Mouse (Mus musculus) frontal cortex, postnatal 36 days (tissue): ENCODE data around the gene Jakmip3.

Experiments used
- DNase-seq, 2 experiments: peaks; one replicate each; pipeline ENCODE4 v3.0.0; 2022; ENCODE audit warnings: low spot score in 2 of 2

Gene Jakmip3

DNA sequence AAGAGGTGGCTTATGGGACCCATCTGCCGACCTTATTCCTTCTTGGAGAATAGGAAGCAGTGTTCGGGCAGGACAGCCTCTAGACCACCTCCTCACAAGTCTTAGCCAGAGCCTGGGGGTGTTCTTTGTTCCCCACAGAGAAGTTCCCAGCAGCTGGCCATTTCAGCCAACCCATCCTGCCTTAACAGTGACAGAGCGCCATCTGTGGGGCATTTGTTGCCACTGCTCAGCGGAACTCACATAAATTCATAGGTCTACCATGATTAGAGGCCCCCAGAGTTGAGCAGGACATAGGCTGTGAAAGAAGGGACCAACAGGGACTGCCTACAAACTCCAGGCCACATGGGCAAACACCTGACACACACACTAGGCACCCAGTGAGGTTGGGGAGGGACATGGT, 122.9 kb downstream of the Jakmip3 start:
- DNase-seq, result no peak

- DNase-seq, result peak; percentile 84 to 87
These were observed 127.7 kb downstream of the Jakmip3 start for GRCm38 (mm10) chr7:139068182-139068623.

DNA sequence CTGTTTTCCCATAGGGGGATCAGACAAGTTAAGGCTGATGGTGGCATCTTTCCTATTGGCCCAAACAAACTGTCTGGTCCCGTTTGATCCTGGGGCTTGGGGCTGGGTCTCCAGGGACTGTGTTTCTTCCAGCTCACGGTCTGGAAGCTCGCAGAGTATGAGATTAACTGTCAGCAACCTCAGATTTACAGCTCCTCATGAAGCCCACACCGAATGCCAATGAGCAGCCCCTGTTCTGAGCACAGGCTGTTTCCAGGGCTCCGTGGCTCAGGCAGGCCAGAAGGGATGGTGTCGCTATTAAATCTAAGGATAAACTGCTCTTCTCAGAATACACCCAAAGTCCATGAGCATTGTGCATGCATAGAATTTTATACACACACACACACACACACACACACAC, 133.7 kb downstream of the Jakmip3 start:
- DNase-seq, result no peak

DNA sequence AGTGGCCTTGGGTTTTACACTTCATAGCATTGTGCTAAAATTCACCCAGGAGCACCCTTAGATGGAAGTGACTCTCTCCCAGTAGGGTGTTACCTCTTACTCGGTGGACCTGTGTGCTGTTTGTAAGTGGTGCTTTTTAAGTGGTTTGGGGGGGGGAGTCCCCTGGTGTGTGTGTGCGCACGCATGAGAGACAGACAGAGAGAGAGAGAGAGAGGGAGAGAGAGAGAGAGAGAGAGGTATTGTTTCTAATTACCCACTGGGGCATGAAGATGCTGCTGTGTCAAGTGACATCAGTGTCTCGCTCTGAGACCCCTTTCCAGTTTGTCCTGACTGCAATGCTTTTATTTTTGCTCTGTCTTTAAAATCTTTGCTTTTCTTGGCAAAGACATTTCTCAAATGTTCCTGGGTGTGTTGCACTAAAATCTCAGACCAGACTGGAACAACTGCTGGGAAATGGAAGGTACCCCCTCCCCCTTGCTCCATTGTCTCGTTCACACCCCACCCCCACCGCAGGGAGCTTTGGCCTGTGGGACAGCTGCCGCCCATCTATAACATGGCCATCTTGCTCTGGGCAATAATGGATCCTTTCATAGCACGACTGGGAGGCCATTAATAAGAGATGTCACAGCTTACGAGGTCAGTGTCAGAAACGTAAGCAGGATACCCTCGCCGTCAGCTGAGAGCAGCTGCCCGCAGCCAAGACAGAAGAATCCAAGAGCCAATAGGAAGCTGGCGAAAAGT, 134.7 kb downstream of the Jakmip3 start:
- DNase-seq, result no peak

- no peak for DNase-seq
These were observed 136.8 kb downstream of the Jakmip3 start for GRCm38 (mm10) chr7:139077283-139077682.

DNA sequence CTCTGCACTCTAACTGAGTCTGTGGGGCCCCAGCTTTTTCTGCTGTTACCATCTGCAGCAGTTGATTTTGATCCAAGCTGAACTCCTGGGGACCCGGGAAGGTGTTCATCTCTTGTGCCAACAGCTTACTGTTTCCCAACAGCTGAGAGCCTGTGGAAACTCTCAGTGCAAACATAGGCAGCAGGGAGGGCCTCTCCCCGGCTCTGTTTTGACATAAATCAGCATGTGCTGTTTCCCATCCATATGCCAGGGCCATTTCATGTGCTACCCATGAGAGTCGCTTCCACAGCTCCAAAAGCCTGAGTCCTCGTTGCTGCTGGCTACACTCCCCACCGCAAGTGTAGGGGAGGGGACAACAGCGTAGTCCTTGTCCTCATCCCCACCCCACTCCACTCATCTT, 137.7 kb downstream of the Jakmip3 start:
- DNase-seq, result no peak

- DNase-seq, result no peak
These were observed 138.6 kb downstream of the Jakmip3 start for GRCm38 (mm10) chr7:139079141-139079540.

DNA sequence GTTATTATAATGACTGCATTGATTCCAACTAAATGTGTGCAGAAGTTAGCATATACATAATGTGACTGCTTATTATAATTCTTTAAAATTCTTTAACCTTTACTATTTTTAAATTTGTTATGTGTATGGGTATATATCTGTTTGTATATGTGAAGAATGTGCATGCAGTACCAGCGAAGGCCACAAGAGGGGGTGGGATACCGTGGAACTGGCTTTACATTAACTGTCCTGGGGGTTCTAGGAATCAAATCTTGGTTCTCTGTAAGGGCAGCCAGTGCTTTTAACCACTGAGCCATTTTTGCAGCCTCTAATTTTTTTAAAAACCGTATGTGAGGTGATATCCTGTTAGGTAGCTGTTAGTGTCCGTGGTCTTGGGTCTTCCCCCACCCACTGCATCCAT, 140.2 kb downstream of the Jakmip3 start:
- no peak for DNase-seq

- no peak for DNase-seq
These were observed 140.6 kb downstream of the Jakmip3 start for GRCm38 (mm10) chr7:139081158-139081557.

DNA sequence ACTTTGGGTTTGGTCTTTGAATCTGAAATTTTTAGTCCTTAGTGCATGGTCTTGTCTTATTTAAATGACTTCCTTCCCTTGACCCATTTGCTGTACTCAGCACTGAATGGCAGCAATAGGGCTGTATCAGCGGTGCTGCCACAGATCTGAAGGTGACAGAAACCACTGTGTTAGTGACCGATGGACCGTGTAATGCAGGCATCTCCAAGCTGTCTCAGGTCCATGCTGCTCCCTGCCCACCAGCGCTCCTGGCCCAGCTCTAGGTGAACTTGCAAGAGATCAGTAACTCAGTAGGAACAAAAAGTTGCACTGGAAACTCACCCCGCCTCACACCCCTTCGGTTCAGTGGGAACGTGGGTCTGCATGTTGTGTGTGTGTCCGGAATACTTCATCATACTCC, 141.8 kb downstream of the Jakmip3 start:
- DNase-seq, result no peak

DNA sequence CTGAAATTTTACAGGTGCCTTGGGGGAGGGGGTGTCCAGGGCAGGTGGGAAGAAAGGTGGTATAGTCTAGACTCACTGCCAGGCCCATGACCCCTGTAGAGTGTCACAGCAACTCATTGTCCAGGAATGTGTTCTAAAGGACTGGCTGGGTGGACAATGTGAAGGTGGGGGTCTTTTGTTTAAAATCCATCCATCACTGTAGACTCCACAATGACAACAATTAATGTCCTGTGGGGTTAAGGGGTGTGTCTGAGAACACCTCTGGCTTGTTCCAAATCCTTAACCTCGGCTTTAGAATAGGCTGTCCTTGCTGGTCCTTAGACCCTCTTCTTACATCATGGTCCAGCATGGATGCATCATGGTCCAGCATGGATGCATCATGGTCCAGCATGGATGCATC, 143.8 kb downstream of the Jakmip3 start:
- DNase-seq, result no peak

DNA sequence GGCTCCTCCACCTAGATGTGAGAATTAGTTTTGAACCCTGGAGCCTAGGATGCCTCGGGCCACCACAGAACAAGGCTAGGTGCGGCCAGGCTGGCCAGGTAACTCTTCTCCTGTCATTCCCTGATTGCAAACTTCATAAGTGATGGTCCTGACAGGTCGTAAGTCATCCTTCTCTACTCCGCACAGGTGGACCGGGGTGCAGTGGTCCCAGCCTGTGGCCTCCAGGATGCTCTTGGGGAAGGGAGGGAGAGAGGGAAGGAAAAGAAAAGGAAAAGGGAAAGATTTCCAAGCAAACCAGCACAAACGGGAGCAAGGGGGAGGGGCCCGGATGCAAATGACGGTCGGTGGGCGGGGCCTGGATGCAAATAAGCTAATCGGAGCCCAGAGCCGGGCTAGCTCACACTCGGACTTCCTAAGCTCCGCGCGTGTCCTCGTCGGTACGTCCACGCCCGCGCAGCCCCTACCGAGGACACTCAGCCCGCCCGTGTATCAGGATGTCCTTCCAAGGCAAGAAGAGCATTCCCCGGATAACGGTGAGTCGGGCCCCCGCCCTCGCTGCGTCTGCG, 145.2 kb downstream of the Jakmip3 start, which contains the start of gene Dpysl4:
Gene Dpysl4, plus strand, starts transcription at position 373 of the 566 bp plus-strand sequence.
- DNase-seq, result peak; percentile 87 to 93

DNA sequence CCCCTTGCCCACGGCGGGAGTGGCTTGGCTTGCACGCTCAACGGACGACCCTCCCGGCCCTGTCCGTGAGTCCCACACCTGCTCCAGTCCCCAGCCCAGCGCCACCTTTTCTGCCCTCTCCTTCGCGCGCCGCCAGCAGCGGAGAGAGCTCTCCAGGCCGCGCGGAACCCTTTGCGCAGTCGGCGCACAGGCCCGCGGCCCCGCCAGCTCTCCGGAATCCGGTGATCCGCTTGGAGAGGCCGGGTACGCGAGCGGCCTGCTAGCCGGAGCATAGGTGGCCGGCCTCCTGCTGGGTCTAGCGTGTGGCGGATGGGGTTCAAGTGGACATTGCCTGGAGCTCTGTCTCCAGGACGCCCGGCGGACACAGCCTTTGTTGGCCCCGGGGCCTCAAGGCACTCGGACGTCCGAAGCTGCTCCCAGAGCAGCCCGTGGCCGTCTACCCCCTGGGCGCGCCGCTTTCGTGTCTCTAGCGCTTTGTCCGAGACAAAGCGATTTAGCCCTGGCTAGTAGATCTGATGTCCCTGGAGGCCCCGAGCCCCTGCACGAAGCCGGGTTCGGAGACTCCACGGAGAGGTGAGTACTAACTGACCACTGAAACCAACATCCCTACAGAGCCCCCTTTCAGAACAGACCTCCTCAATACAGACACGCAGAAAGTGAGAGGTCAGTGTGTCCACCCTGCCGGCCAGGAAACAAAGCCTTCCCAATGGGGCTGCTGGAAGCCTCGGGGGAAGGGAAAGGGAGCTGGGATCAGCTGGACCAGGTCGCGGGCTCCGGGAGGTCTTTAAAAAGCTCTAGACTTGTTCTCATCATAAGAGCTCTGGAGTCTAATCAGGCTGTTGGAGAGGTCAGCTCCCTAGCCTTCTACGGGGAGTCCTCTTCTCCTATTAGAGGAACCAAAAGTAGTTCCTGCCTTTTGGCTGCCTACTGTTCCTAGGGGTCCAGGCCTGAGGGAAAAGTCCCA, 145.9 kb downstream of the Jakmip3 start:
- no peak for DNase-seq

DNA sequence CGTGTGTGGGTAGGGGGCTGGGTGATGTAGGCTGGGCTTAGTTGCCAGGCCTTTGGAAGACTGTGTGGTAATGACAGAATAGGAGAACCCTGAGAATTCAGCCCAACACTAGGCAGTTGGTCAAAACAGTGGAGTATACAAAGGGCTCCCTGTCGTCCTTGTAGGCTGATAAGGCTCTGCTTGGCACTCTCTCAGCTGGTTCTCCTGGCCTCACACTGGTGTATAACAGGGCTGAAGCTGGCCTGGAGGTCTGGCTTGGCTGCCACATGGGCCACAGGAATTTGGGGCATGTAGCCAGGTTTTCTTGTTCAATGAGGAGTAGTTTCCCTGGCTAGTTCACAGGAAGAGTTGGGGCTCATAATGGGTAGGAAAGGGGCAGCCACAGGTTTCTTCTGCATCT, 147.3 kb downstream of the Jakmip3 start:
- DNase-seq, result no peak

DNA sequence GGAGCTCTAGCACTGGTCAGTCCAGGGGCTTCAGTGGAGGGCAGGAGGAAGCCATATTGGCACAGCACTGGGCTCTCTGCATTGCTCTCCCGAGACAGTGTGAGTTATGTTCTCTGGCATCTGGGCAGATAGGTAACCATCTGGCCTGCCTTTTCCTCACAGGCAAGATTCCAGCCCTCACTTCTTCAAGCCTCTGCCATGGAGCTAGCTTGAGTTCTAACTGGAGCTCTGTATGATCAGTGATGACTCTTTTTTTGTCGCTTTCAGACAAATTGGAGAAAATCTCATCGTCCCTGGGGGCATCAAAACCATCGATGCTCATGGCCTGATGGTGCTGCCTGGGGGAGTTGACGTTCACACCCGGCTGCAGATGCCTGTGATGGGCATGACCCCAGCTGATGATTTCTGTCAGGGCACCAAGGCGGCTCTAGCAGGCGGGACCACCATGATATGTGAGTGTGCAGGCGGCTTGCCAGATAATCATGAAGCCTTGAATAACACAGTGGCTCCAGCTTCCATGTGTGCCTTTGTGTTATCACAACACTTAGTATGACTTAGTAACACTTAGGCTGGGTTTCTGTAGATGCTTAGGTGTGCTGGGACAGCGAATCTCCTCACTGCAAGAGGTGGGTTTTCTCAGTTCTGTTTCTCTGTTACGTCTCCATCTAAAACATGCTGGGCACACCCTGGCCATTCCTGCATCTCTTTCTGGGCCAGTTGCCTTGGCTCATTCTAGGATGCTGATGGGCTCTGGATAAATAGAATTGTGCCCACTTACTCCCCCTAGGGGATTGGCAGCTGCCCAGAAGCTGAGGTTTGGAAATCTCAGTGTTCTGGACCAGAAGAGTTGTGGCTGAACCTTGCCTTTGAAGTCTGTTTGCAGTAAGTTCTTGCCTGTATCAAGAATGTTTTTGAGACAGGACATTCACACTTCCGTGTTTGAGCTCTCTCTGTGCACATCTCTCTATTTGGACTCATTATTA, 149.7 kb downstream of the Jakmip3 start:
- DNase-seq, result peak in 1 of 2 experiments; percentile 72

DNA sequence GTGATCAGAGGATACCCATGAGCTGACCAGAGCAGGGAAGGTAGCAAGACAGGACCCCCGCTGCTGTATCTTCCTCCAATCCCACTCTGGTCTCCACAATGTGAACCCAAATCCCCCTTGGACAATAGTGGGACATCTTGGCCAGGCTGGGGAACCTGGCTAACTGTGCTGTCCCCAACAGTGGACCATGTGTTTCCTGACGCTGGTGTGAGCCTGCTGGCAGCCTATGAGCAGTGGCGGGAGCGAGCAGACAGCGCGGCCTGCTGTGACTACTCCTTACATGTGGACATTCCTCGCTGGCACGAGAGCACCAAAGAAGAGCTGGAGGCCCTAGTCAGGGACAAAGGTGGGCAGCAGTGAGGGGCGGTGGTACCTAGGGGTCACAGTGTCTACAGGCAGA, 151.2 kb downstream of the Jakmip3 start:
- DNase-seq, result no peak

GRCm38 (mm10) chr7:139092676-139093075, 152.1 kb downstream of the Jakmip3 start:
- DNase-seq, result no peak

DNA sequence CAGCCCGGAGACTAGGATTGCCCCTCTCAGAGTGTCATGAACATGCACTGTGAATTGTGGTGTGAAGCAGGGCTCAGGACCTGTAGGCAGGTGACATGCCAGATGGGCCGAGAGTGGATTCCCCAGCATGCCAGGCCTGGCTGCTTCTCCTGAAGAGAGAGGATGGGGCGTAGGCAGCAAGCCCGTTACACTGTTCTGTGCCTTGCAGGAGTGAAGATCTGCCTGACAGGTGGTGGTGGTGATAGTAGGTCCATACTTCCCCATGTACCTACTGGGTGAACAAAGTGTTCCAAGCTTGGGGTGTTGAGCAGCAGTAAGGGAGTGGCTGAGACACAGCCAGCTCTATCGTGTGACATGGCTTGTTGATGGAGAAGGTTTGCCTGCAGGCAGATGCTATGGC, 152.6 kb downstream of the Jakmip3 start:
- DNase-seq, result peak in 1 of 2 experiments; percentile 43

- no peak for DNase-seq
These were observed 153.3 kb downstream of the Jakmip3 start for GRCm38 (mm10) chr7:139093781-139094180.

- DNase-seq, result no peak
These were observed 154.2 kb downstream of the Jakmip3 start for GRCm38 (mm10) chr7:139094761-139095160.

DNA sequence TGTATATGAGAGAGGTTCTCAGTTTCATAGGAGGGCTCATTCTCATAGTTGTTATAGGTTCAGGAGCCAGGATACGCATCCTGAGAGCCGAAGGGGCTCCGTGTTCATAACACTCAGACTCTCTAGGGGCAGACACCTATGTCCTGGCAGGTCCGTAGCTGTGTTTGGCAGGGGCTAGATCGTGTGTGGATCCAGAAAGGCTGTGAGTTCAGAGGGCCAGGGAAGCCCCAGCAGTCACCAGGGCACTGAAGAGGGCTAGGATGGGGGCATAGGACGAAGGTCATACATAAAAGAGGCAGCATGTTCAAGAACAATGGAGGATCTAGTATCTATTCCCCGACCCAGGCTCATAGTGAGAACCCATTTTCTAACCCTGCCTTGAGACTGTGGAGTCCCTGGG, 154.8 kb downstream of the Jakmip3 start:
- no peak for DNase-seq
